Mouse (Mus musculus) E14TG2a.4 (cell line): ENCODE measurements around the gene Rnf149.

Source experiments
- CTCF ChIP-seq: conservative IDR thresholded peaks from 2 replicates; pipeline ENCODE4 v1.5.1; 2014; ENCODE audit warnings: low read length
- NANOG ChIP-seq: IDR thresholded peaks from 2 replicates; pipeline ENCODE4 v1.6.1; 2014; ENCODE audit warnings: borderline replicate concordance, low read length, mixed read lengths
- POU5F1 ChIP-seq: IDR thresholded peaks from 2 replicates; pipeline ENCODE4 v1.6.1; 2014; ENCODE audit warnings: low read length, borderline replicate concordance

DNA sequence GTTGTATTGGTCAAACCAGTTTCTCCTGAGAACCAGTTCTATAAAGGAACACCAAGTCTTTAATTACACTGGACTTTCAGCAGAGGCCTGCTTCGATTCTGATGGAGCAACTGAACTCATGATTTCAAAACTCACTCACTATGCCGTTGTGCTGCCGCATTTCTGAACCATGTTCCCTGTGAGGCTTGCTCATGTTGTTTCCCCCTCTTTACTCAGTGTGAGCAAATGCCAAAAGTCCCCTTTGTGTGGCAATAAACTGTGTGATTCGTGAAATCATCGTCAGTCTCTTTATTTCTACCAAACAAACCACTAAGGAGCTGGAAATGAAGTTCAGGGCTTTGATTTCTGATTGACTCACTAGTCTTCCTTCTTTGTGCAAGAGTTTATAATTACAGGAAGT is 1.2 kb upstream of the Rnf149 start:
- TF ChIP-seq CTCF, result no peak
- TF ChIP-seq NANOG, result no peak
- no peak for TF ChIP-seq POU5F1
